Mouse (Mus musculus) heart, postnatal 4 days (tissue): ENCODE results near the gene Sbds. TPM values are rescaled to one million over a fixed set of nuclear protein-coding genes. Genes with fewer than 3 reads are reported as not detected.

Source experiments
- DNase-seq: peaks from one replicate; pipeline ENCODE4 v3.0.0; 2021
- total RNA-seq, 2 experiments: library from RNA; stranded (reverse); gene quantifications; 2 replicates each; pipeline ENCODE4 v1.2.3; 2021

The Sbds gene
- total RNA-seq, 2 experiments from 2014 or later: 45.6 to 46.4 TPM

DNA sequence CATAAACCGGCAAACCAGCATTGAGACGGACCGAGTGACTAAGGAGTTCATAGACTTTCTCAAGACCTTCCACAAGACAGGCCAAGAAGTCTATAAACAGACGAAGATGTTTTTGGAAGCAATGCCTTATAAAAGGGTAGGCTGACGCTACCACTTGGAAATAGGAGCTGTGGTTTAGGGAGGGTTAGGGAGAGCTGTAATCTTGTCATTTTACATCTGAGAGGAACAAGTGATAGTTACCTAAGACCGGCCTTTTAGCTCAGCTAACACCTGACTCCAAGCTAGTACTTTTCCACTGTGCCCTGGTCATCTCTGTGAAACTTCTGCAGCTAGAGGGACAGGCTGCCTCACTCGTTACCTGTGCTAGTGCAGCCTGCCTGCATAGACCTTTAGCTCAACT, 57.3 kb downstream of the Sbds start:
- DNase-seq: no peak

DNA sequence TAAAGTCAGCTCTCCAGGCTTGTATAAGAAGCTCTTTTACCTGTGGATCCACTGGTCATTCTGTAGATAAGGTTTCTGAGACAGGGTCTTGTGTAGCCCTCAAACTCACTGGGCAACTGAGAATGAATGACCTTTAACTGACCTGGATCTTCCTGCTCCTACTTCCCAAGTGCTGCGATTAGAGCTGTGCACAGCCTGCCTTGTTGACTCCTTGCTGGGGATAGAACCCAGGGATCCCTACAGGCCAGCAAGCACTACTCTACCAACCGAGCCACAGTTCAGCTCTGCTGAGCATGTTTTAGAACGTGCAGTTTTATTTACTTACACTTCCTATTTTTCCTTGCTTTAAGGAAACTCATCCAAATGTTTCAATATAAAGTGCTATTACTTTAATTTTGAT, 57.9 kb downstream of the Sbds start:
- no peak for DNase-seq

DNA sequence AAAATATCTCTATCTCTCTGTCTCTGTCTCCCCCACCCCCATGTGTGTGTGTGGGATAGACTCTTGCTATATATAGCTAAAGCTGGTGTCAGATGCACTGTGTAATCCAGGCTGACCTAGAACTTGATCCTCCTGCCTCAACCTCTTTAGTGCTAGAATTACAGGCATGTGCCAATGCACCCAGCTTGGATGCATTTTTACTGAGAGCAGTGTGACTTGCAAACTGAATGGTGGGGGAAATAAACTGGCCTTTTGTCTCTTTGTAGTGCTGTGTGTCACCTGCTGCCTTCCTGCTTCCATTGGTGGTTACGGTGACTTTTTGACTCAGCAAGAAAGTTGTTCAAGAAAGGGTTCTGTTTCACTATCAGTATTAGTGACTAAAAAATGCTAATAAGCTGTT, 59.0 kb downstream of the Sbds start:
- no peak for DNase-seq

Other genes starting within 250 kb of the Sbds start
- 10 to 100 TPM; 15.1 to 17.6 TPM for gene Asl, start 226.3 kb downstream of the Sbds start, total RNA-seq
- 10 to 100 TPM; 14.8 to 15.7 TPM for gene Crcp, start 226.2 kb downstream of the Sbds start, total RNA-seq
- gene Tpst1, start 182.2 kb downstream of the Sbds start, total RNA-seq: 10 to 100 TPM; 15.7 to 16.9 TPM
- 1 to 10 TPM; 4.4 to 4.6 TPM for gene Kctd7, start 110.7 kb downstream of the Sbds start, total RNA-seq
- 10 to 100 TPM; 19.4 to 23.5 TPM for gene Rabgef1, start 83.7 kb downstream of the Sbds start, total RNA-seq
- gene Tmem248, start 38.4 kb downstream of the Sbds start, total RNA-seq: 10 to 100 TPM; 39.1 to 40.9 TPM
- 10 to 100 TPM in 1 of 2 experiments, 1 to 10 TPM in 1; 9.6 to 11.4 TPM for gene Tyw1, start 89 bp upstream of the Sbds start, total RNA-seq
- gene Caln1, start 113.9 kb upstream of the Sbds start, total RNA-seq: not detected
- gene A330070K13Rik, start 129.1 kb upstream of the Sbds start, total RNA-seq: not detected